Mouse (Mus musculus): ENCODE data around the gene Pygo2. TPM values are rescaled to one million over a fixed set of nuclear protein-coding genes. Genes with fewer than 3 reads are reported as not detected.
"Not testable (repeated sequence)": the region's sequence is repeated elsewhere in the genome, so short reads cannot be mapped to it uniquely, and the experiment has no call there.

Gene Pygo2
- polyA plus RNA-seq, 1 experiment = 38.0 TPM

DNA sequence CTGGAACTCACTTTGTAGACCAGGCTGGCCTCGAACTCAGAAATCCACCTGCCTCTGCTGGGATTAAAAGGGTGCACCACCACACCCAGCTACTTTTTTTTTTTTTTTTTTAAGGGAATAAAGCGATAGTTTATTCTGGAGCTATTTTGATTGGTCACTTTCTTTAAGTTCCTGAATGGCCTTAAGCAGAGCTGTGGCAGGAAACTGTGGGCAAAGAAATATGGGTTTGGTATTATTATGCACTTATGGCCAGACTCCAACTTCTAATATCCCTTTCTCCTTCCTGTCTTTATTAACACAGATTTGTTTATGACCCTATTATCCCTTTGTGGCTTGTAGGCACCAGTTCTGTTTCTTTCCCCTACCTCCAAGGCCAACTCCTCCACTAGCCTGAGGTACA, 9.6 kb upstream of the Pygo2 start:
- DNase-seq (ENCODE audit: low spot score) = no peak

DNA sequence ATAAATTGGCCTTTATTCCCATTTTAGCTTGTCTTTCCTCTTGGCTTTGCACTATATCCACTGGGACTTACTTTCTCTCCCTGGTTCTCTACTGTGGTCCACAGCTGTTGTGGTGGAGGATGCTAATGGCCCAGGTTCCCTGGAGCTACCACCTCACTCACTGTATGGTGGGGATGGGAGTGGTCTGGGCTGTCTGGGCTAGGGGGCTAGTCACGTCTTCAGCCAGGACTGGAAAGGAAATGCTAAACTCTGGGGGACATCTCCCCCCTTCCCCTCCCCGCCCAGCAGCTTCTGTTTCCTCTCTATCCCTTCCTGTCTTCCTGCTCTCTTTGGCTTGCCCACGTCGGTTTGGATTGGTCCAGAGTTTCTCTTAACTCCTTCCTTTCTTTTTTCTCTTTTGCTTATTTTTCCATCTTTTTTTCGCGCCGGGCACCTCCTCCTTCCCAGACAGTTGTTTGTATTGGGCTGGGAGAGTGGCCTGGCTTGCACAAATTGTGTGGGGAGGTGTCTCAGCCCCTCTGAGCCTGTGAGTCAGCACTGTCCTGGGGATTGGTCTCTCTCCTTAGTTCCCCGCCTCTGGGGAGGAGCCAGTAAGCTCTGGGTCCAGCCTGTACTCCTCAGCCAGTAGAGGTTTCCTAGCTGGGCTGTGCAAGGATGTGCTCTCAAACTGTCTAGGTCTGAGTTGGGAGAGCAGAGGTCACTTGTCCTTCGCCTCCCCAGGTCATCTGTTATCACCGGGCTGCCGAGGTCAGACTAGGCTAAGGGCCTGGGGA, 8.8 kb upstream of the Pygo2 start:
- peak; percentile 52 for DNase-seq (ENCODE audit: low spot score)

DNA sequence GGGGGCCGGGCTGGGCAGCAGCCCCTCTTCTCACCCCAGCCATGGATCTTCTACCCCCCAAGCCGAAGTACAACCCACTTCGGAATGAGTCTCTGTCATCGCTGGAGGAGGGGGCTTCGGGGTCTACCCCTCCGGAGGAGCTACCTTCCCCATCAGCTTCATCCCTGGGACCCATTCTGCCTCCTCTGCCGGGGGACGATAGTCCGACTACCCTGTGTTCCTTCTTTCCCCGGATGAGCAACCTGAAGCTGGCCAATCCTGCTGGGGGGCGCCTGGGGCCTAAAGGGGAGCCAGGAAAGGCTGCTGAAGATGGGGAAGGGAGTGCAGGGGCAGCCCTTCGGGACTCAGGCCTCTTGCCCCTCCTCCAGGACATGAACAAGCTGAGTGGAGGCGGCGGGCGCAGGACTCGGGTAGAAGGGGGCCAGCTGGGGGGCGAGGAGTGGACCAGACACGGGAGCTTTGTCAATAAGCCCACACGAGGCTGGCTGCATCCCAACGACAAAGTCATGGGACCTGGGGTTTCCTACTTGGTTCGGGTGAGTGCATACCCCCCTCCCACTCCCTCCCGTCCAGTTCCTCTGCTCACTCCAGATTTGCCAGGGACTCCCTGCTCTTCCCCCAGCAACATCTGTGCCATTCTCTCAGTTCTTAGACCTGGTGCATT, 8.1 kb upstream of the Pygo2 start:
- DNase-seq (ENCODE audit: low spot score) = no peak

GRCm38 (mm10) chr3:89422556-89423205, 7.3 kb upstream of the Pygo2 start:
- DNase-seq (ENCODE audit: low spot score) = no peak

- DNase-seq (ENCODE audit: low spot score) = no peak
These were observed 5.4 kb upstream of the Pygo2 start for GRCm38 (mm10) chr3:89424416-89425140.

GRCm38 (mm10) chr3:89425141-89425525, 4.9 kb upstream of the Pygo2 start:
- no peak for DNase-seq (ENCODE audit: low spot score)

DNA sequence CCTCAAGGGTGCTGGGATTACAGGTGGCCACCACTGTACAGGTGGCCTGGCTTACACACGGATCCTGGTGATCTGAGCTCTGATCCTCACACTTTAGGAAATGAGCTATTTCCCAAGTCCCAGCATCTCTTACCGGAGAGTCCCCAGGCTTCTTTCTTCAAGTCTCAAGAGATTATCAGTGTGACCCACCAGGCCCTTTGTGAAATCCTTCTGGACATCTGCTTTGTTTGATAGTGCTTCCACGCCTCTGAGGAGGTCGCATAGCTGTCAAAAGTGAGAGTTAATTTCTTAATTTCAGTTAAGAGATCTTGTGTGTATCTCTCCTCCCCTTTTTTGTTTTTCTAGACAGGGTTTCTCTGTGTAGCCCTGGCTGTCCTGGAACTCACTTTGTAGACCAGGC, 4.1 kb upstream of the Pygo2 start:
- DNase-seq (ENCODE audit: low spot score) = no peak

DNA sequence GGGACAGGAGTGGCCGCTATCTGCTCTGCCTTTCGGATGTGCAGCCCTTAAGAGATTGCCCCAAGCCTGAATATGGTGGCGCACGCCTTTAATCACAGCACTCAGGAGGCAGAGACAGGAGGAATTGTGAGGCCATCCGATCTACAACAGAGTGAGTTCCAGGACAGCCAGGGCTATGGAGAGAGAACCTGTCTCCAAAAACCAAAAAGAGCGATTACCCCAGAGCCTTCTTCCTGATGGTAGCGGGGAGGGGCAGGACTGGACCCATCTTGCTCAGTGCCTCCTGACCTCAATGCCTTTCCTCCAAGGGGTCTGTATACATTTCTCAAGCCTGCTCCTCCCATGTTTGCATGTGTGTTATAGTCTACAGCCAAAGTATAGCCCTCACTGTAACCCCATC, 993 bp upstream of the Pygo2 start:
- DNase-seq (ENCODE audit: low spot score) = not testable (repeated sequence)

GRCm38 (mm10) chr3:89432606-89433005, 2.6 kb downstream of the Pygo2 start:
- no peak for DNase-seq (ENCODE audit: low spot score)

- DNase-seq (ENCODE audit: low spot score) = no peak
These were observed 4.5 kb downstream of the Pygo2 start for GRCm38 (mm10) chr3:89434532-89434931.

GRCm38 (mm10) chr3:89435041-89435440, 5.0 kb downstream of the Pygo2 start:
- DNase-seq (ENCODE audit: low spot score) = no peak

DNA sequence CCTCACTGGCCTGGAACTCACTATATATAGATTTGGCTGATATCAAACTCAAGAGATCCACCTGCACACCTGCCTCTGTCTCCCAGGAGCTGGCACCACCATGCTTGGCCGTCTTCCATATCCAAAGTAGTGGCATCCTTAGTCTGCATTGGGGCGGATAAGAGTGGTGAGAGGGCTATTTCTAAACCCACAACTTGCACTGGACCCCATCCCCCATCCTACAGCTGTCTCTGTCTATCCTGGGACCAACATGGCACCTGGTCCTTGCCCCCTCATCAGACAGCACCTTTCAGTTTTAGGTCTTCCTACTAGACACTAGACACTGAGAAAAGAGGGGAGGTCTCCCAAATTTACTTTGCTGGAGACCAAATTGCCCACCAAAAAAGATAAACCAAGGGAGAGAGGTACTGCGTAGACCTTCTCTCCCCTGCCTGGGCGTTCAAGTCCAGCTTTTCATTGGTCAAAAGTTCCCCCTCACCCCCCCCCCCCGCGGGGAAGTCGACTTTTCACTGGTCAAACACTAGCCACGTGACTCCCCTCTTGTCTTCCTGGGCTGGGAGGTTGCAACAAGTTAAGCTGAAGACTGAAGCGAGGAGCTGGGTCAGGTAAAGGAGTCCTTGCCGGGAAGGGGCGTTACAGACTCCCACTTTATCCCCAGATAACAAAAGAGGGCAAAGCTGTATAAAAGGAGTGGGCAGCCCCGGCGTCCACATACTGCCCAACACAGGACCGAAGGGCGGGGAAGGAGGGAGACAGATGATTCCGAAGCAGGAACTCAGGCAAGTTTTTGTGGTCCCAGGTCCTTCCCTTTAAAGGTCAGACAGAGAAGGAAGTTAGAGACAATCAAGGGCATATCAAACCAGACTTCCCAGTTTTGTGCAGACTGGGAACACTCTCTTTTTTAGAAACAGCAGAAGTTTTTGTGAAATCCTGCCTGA, 6.4 kb downstream of the Pygo2 start, which contains the start of gene Pbxip1:
Gene Pbxip1, plus strand, starts transcription at position 531 of the 938 bp plus-strand sequence.
- DNase-seq (ENCODE audit: low spot score) = no peak

DNA sequence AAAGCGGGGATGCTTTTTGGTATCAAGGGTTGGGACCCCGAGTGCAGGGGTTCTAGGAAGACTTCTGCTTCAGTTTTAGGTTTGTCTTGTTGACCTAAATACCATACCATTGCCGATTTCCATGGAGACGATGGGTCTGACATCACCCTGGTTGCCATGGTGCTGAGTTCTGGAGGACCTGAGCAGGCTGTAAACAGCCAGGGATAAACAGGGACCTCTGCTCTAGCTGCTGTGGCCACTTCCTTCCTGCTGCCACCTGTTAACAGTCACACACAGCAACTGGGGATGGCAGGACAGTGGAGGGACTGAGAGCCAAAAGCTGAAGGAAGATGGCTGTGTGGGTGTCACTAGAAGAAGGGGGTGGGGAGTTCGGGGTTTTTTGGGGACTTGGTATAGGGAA, 7.3 kb downstream of the Pygo2 start:
- no peak for DNase-seq (ENCODE audit: low spot score)

GRCm38 (mm10) chr3:89440691-89441090, 10.7 kb downstream of the Pygo2 start:
- DNase-seq (ENCODE audit: low spot score) = no peak

DNA sequence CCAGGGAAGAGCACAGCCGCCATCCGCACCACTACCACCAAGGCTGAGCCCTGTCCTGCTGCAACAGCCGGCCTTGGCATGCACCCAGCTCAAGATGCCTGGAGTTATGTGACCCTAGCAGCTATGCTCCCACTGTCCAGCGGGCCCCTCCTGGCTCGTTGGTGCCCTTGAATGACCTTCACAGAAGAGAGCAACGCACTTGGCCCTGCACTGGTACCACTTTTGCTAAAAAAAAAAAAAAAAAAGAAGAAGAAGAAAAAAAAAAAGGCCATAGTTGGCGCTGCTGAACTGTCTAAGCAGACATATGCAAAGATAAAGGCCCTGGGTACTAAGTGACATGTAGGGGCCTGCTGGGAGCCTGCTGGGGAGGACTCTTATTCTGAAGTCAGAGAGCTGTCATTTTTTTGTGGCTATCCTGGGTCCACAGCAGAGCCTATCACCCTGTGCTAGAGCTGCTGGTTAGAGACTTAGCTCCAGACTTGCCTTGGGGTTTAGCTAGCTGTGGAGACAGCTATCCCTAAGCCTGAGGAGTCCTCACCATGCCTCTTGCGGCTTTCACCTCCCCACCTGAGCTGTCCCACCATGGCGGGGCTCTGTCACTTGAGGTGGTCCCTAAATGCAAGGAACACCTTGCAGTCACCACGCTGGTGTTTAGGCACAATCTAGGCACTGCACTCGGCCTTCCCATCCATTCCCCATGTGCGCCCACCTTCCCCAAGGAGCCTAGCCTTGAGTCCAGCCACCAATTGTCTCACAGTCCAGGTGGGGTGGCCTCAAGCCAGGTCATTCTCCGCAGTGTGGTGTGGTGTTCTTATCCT, 18.9 kb downstream of the Pygo2 start:
- no peak for DNase-seq (ENCODE audit: low spot score)

DNA sequence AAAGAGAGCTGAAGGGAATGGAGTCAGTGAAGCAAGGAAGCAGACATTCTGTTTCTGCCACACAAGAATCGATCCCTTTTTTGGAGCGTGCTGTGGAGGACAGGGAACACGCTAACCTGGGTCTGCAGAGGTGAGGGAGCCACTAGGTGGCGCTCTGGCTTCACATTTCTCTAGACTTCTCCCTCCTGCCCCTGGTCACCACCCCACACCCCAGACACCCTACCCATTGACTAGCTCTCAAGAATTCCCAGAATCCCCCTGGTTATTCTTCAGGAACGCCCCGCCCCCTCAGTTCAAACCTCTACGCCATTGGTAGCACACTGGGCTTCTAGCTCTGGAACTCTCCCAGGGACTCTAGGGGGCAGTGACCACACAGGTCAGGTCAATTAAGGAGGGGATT, 19.5 kb downstream of the Pygo2 start:
- DNase-seq (ENCODE audit: low spot score) = no peak

DNA sequence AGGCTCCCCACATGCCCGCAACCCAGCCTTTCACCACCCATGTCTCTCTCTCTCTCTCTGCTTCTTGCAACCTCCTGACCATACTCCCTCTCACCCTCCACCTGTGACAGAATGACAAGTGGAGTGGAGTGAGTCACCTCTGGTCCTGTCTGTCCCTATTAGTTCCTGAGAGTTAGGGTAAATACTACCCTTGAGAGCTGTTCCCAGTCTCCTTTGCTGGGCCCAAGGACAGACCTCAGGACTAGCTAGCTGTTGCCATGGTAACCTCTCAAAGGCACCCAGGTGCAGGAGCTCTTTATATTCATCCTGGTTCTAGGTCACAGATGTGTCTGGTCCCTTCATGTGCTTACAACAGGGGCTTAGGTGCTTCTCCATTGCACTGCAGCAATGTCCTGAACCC, 21.9 kb downstream of the Pygo2 start:
- no peak for DNase-seq (ENCODE audit: low spot score)

DNA sequence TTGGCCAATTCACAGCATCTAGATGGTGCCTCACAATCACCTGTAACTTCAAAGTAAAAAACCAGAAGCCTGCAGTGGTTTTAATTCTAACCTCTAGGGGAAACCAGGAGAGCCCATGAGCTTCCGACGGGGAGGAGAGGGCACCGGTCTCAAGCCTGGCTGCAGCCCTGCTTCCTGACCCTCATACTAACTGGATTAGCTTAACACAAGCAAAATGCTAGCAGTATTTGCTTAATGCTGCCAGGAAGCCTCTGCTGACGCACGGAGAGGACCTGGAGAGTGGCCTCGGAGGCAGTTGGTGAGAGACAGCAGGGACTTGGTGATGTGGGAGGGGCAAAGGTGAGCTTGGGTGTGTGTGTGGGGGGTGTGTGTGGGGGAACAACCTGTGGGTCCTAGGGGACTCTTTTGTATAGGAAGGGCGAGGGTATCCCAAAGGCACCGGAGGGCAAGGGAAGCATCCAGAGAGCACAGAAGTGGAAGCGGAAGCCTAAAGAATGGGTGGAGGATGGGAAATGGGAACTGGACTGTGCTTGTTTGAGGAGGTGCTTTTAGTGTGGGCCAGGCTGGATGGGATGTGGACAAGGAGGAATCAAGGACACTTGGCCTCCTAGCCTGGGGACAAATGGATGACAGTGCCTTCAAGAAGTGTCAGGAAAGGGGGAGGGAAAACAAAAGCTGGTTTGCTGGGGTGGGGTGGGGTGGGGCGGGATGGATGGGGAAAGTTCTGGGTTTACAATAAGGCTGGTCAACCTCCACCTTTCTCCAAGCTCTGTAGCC, 24.6 kb downstream of the Pygo2 start, which contains the start of gene Pmvk:
Gene Pmvk, plus strand, starts transcription at position 141 of the 777 bp plus-strand sequence.
- DNase-seq (ENCODE audit: low spot score) = no peak

DNA sequence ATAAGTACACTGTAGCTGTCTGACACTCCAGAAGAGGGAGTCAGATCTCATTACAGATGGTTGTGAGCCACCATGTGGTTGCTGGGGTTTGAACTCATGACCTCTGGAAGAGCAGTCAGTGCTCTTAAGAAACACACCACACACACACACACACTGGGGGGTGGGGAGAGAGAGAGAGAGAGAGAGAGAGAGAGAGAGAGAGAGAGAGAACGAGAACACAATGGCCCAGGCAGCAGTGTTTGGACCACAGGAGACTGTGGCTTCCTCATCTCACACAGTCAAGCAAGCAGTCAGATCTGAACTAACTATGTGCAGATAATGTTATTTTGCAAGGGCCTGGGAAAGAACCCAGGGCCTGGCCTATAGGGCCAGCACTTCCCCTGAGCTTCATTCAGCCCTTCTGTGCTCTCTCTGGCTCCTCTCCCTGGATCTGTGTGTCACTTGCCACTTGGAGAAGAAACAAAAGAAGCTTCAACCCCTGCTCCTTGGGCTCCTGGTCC, 25.8 kb downstream of the Pygo2 start:
- DNase-seq (ENCODE audit: low spot score) = no peak
